Mouse (Mus musculus): ENCODE results near the gene Ch25h. TPM values are rescaled to one million over a fixed set of nuclear protein-coding genes. Genes with fewer than 3 reads are reported as not detected.

The Ch25h gene
- polyA plus RNA-seq (2014; fragmentation: Nextera tagmentation; extraction: Ambion mirVana): 2.0 and 3.1 TPM in 2 replicates

DNA sequence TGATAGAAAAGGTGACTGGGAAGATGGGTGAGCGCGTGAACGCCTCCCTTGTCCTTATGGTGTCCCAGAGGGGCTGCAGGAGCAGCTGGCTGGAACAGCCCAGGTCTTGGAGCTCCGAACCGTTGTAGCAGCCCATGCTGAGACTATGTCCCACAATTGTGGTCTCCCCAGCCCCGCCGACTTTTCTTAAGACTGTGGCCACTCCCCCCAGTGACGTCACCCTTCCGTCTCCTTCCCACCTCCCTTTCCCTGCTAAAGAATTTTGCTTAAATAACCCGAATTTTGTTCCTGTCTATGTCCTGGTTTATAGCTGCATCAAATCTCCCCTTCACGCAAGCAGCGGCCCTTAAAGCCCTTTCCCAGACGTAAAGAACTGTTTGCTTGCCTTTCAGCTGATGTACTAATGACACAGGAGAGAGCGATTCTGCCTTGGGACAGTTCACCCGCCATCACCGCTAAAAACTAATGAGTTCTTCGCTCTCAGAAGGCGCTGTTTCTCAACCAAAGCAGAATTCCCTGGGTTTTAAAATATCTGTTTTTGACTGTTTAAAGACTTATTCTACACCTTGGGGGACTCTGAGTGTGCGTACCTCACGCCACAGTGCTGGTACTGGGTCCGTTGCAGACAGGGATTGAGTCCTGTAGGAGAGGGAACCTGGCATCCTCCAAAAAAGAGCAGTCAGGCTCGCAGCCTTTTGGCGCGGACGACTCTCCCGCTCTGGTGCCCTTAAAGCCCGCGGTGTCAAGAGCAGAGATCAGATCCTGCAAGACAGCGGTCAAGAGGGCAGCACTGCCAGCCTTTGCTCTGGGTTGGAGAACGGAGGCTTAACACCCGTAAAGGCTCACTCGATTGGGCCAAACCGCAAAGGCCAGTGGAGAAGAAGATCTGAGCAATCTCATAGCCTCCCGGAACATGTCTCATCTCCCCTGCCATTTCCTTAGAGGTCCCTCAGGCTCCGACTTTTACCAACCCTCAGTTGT, at the start of gene Ch25h:
Gene Ch25h, minus strand, starts transcription at position 174 of the 981 bp plus-strand sequence.
- Histone ChIP-seq H3K27me3 (ENCODE audit: control insufficient read depth, insufficient read depth, low read length) (peaks cover 14% of the 10 kb centered on the region), H3K27ac (ENCODE audit: low read depth, low read length) (no peak within 1 kb of the TSS)
- DNase-seq (ENCODE audit: low spot score): peak; percentile 71

GRCm38 (mm10) chr19:34524646-34525045, 49.7 kb upstream of the Ch25h start:
- no peak overlapping the region for H3K27ac ChIP-seq (ENCODE audit: low read depth, low read length)
- H3K36me3 ChIP-seq (ENCODE audit: control insufficient read depth, insufficient read depth, low read length): no peaks in the 10 kb centered on the region
- H3K4me2 ChIP-seq (ENCODE audit: low read depth): no peak overlapping the region
- no peaks in the 10 kb centered on the region for H3K27me3 ChIP-seq (ENCODE audit: control insufficient read depth, insufficient read depth, low read length)
- no peaks in the 10 kb centered on the region for H3K4me1 ChIP-seq (ENCODE audit: control insufficient read depth, insufficient read depth, low read length)
- ATAC-seq (ENCODE audit: insufficient read depth, low FRiP score, low TSS enrichment) (no peak), DNase-seq (ENCODE audit: low spot score) (no peak)
- H3K4me3 ChIP-seq (ENCODE audit: low read depth, low read length): no peak overlapping the region
- no peak overlapping the region for H3K9ac ChIP-seq (ENCODE audit: low read length)
- WGBS: 79% methylated on average over 9 of the region's 9 CpGs
- H3K9me3 ChIP-seq (ENCODE audit: control insufficient read depth, low read length): no peaks in the 10 kb centered on the region

More for the DNA sequence above, at the start of gene Ch25h:
- peak within 1 kb of the TSS; percentile 26 for H3K9ac ChIP-seq (ENCODE audit: low read length)
- H3K36me3 ChIP-seq (ENCODE audit: control insufficient read depth, insufficient read depth, low read length): no peaks in the 10 kb centered on the region
- peak within 1 kb of the TSS; percentile 96 for H3K4me2 ChIP-seq (ENCODE audit: low read depth)
- peak within 1 kb of the TSS; percentile 44 for H3K4me3 ChIP-seq (ENCODE audit: low read depth, low read length)
- peak; percentile 78 for ATAC-seq (ENCODE audit: insufficient read depth, low FRiP score, low TSS enrichment)
- H3K4me1 ChIP-seq (ENCODE audit: control insufficient read depth, insufficient read depth, low read length): peaks cover 6% of the 10 kb centered on the region; the same call in 1 of the 2 replicates
- WGBS: under 1% methylated on average over 35 of the region's 35 CpGs
- H3K9me3 ChIP-seq (ENCODE audit: control insufficient read depth, low read length): no peaks in the 10 kb centered on the region

DNA sequence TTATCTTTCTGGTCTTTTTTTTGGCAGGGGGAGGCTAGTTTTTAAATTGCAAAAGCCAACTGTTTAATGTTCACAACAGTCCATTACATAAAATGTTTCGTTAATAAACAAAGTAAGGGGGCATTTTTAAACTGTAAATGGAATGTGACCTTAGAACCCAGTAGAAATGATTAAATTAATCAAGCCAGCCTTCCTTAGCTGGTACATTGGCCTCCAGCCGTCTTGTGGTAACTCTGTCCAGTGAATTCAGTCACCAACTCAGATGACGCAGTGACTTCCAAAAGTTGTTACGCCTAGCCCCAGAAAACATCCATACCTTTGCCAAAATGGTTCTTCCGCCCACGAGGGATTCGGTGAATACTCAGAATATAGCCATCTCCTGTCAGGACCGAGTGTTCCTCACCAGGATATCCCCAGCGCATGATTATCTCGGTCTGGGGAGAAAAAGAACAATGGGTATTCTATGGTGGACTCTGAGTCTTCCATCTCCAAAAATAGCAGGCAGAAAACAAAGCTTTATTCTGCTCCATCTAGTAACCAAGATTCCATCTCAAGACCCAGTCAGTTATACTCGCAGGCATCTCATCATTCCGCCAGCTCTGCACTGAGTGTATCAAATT, 48.3 kb upstream of the Ch25h start:
- H3K9me3 ChIP-seq (ENCODE audit: control insufficient read depth, low read length): no peaks in the 10 kb centered on the region
- no peaks in the 10 kb centered on the region for H3K4me1 ChIP-seq (ENCODE audit: control insufficient read depth, insufficient read depth, low read length)
- no peaks in the 10 kb centered on the region for H3K36me3 ChIP-seq (ENCODE audit: control insufficient read depth, insufficient read depth, low read length)
- WGBS: 83% methylated on average over 12 of the region's 12 CpGs
- ATAC-seq (ENCODE audit: insufficient read depth, low FRiP score, low TSS enrichment): no peak
- no peak overlapping the region for H3K9ac ChIP-seq (ENCODE audit: low read length)
- DNase-seq (ENCODE audit: low spot score): no peak
- no peak overlapping the region for H3K4me2 ChIP-seq (ENCODE audit: low read depth)
- H3K27me3 ChIP-seq (ENCODE audit: control insufficient read depth, insufficient read depth, low read length): no peaks in the 10 kb centered on the region
- no peak overlapping the region for H3K27ac ChIP-seq (ENCODE audit: low read depth, low read length)
- H3K4me3 ChIP-seq (ENCODE audit: low read depth, low read length): no peak overlapping the region

GRCm38 (mm10) chr19:34521978-34522377, 47.0 kb upstream of the Ch25h start:
- H3K27me3 ChIP-seq (ENCODE audit: control insufficient read depth, insufficient read depth, low read length): no peaks in the 10 kb centered on the region
- no peak overlapping the region for H3K27ac ChIP-seq (ENCODE audit: low read depth, low read length)
- no peak overlapping the region for H3K4me2 ChIP-seq (ENCODE audit: low read depth)
- WGBS: 86% methylated on average over 1 of the region's 1 CpGs
- H3K4me3 ChIP-seq (ENCODE audit: low read depth, low read length): no peak overlapping the region
- no peak for ATAC-seq (ENCODE audit: insufficient read depth, low FRiP score, low TSS enrichment)
- H3K9me3 ChIP-seq (ENCODE audit: control insufficient read depth, low read length): no peaks in the 10 kb centered on the region
- H3K4me1 ChIP-seq (ENCODE audit: control insufficient read depth, insufficient read depth, low read length): no peaks in the 10 kb centered on the region
- DNase-seq (ENCODE audit: low spot score): no peak
- no peaks in the 10 kb centered on the region for H3K36me3 ChIP-seq (ENCODE audit: control insufficient read depth, insufficient read depth, low read length)
- no peak overlapping the region for H3K9ac ChIP-seq (ENCODE audit: low read length)

- WGBS: 81% methylated on average over 2 of the region's 2 CpGs
- DNase-seq (ENCODE audit: low spot score) (no peak), ATAC-seq (ENCODE audit: insufficient read depth, low FRiP score, low TSS enrichment) (no peak)
- Histone ChIP-seq H3K36me3 (ENCODE audit: control insufficient read depth, insufficient read depth, low read length) (no peaks in the 10 kb centered on the region), H3K9ac (ENCODE audit: low read length) (no peak overlapping the region), H3K27me3 (ENCODE audit: control insufficient read depth, insufficient read depth, low read length) (no peaks in the 10 kb centered on the region), H3K9me3 (ENCODE audit: control insufficient read depth, low read length) (no peaks in the 10 kb centered on the region), H3K27ac (ENCODE audit: low read depth, low read length) (no peak overlapping the region), H3K4me3 (ENCODE audit: low read depth, low read length) (no peak overlapping the region), H3K4me1 (ENCODE audit: control insufficient read depth, insufficient read depth, low read length) (no peaks in the 10 kb centered on the region), H3K4me2 (ENCODE audit: low read depth) (no peak overlapping the region)
Observed at GRCm38 (mm10) chr19:34521361-34521760, 46.4 kb upstream of the Ch25h start.

- 93% methylated on average over 4 of the region's 4 CpGs for WGBS
- Histone ChIP-seq H3K4me1 (ENCODE audit: control insufficient read depth, insufficient read depth, low read length) (no peaks in the 10 kb centered on the region), H3K36me3 (ENCODE audit: control insufficient read depth, insufficient read depth, low read length) (no peaks in the 10 kb centered on the region), H3K27me3 (ENCODE audit: control insufficient read depth, insufficient read depth, low read length) (no peaks in the 10 kb centered on the region), H3K27ac (ENCODE audit: low read depth, low read length) (no peak overlapping the region), H3K4me2 (ENCODE audit: low read depth) (no peak overlapping the region), H3K4me3 (ENCODE audit: low read depth, low read length) (no peak overlapping the region), H3K9ac (ENCODE audit: low read length) (no peak overlapping the region), H3K9me3 (ENCODE audit: control insufficient read depth, low read length) (no peaks in the 10 kb centered on the region)
- DNase-seq (ENCODE audit: low spot score) (no peak), ATAC-seq (ENCODE audit: insufficient read depth, low FRiP score, low TSS enrichment) (no peak)
Observed at GRCm38 (mm10) chr19:34520051-34520450, 45.1 kb upstream of the Ch25h start.

- DNase-seq (ENCODE audit: low spot score) (no peak), ATAC-seq (ENCODE audit: insufficient read depth, low FRiP score, low TSS enrichment) (no peak)
- H3K4me2 ChIP-seq (ENCODE audit: low read depth): no peak overlapping the region
- no peaks in the 10 kb centered on the region for H3K9me3 ChIP-seq (ENCODE audit: control insufficient read depth, low read length)
- H3K9ac ChIP-seq (ENCODE audit: low read length): no peak overlapping the region
- no peaks in the 10 kb centered on the region for H3K27me3 ChIP-seq (ENCODE audit: control insufficient read depth, insufficient read depth, low read length)
- WGBS: 90% methylated on average over 3 of the region's 3 CpGs
- no peak overlapping the region for H3K4me3 ChIP-seq (ENCODE audit: low read depth, low read length)
- H3K36me3 ChIP-seq (ENCODE audit: control insufficient read depth, insufficient read depth, low read length): no peaks in the 10 kb centered on the region
- no peaks in the 10 kb centered on the region for H3K4me1 ChIP-seq (ENCODE audit: control insufficient read depth, insufficient read depth, low read length)
- H3K27ac ChIP-seq (ENCODE audit: low read depth, low read length): no peak overlapping the region
Observed at GRCm38 (mm10) chr19:34519646-34520045, 44.7 kb upstream of the Ch25h start.

DNA sequence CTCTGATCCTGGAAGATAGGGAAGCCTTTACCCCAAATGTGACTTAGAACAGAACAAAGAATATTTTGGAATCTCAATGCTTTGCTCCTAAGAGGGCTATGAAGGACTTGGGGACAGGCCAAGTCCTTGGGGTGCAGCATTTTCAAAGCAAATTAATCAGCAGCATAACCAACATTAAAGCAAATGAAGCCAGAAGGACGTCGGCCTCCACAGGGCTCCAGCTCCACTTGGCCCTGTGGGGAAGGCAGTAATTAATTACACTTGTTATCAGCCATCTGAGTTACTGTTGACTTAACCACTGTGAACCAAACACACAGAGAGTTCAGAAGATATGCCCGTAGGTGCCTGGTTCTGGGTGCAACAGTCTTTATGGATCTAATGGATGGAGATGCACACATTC, 43.8 kb upstream of the Ch25h start:
- Histone ChIP-seq H3K4me2 (ENCODE audit: low read depth) (no peak overlapping the region), H3K9ac (ENCODE audit: low read length) (no peak overlapping the region), H3K27ac (ENCODE audit: low read depth, low read length) (no peak overlapping the region), H3K4me3 (ENCODE audit: low read depth, low read length) (no peak overlapping the region), H3K9me3 (ENCODE audit: control insufficient read depth, low read length) (no peaks in the 10 kb centered on the region), H3K36me3 (ENCODE audit: control insufficient read depth, insufficient read depth, low read length) (no peaks in the 10 kb centered on the region), H3K4me1 (ENCODE audit: control insufficient read depth, insufficient read depth, low read length) (no peaks in the 10 kb centered on the region), H3K27me3 (ENCODE audit: control insufficient read depth, insufficient read depth, low read length) (no peaks in the 10 kb centered on the region)
- 76% methylated on average over 3 of the region's 3 CpGs for WGBS
- DNase-seq (ENCODE audit: low spot score) (no peak), ATAC-seq (ENCODE audit: insufficient read depth, low FRiP score, low TSS enrichment) (no peak)

All from neural tube, embryonic 11.5 days (tissue).